ENCODE assay signal across 16 mouse cellular contexts in the genomic region with DNA sequence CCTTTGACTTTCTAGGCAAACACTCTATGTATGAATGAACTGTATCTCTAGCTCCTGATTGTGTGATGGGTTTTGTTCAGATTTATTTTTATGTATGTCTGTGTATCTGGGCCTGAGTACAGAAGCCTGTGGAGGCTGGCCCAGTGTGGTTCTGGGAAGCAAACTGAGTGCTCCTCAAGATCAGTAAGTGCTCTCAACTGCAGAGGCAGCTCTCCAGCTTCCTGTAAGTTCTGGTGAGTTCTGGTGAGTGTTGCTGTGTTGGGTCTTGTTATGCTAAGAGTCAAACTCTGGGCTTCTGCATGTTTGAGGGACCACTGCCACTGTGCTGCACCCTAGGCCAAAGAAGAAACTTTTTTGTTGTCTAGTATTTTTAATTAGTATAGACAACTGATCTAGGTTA. TPM values are rescaled to one million over a fixed set of nuclear protein-coding genes. Genes with fewer than 3 reads are reported as not detected.
DNase-seq lines count a peak whose midpoint lies in the region; TF ChIP-seq lines count a peak whose summit lies in the region.
"Had no signal": no experiment of that assay in that cellular context is flagged by ENCODE, and none has a peak within 500 bp of the region (broad histone marks: within the 10 kb centered on the region; RNA-seq: fewer than 3 reads in every experiment).

No protein-coding gene starts in this region.

- no peak overlapping the region for H3K4me3 ChIP-seq in layer of hippocampus, adult 2 months
- H3K4me3 ChIP-seq: embryonic facial prominence, embryonic 12.5 days; heart, embryonic 10.5 days; hindbrain, embryonic 10.5 days had no signal

- DNase-seq in cerebellum, adult 9-10 months: peak; percentile 19
- DNase-seq in cerebellum, adult 11 months: no peak
- no peak for DNase-seq in layer of hippocampus, adult 2 months (ENCODE audit: low spot score in 2 of 2)
- no peak for DNase-seq in layer of hippocampus, postnatal 14 days (ENCODE audit: low spot score in 2 of 2)
- peak; percentile 51 for DNase-seq in lung, postnatal 14 days
- no peak for DNase-seq in thymus, adult 18-20 months
- DNase-seq in right cerebral cortex, adult 2 months (ENCODE audit: low spot score in 2 of 2): no peak
- DNase-seq: adrenal gland, adult 8-10 months; adrenal gland, postnatal 36 days; B cell, adult 2 months; cerebellum, adult 8-10 months; gastrocnemius, postnatal 14 days had no signal

- H3K27ac ChIP-seq in layer of hippocampus, adult 2 months: peak overlapping the region; percentile 37
- H3K27ac ChIP-seq: embryonic facial prominence, embryonic 12.5 days; heart, embryonic 10.5 days; hindbrain, embryonic 10.5 days; hindbrain, embryonic 14.5 days had no signal

- no peak for TF ChIP-seq CTCF in layer of hippocampus, adult 2 months (conservative IDR thresholded peaks at IDR 0.05)

RNA-seq across cellular contexts. Expression of a gene that starts 8.4 kb away (rescaled TPM):
- total RNA-seq in layer of hippocampus, adult 2 months (2021): 100 to 1,000 TPM; 103 to 104 TPM
- 10 to 100 TPM; 89.7 to 98.4 TPM for total RNA-seq in layer of hippocampus, postnatal 14 days (2021)

Comparison
In these comparisons a context has a peak if more than half of its experiments do, and no peak if none do; other contexts are left out.
1. DNase-seq: peak in cerebellum, adult 9-10 months (single experiment) and lung, postnatal 14 days (single experiment); none in cerebellum, adult 11 months (single experiment), layer of hippocampus, adult 2 months (0 of 2), layer of hippocampus, postnatal 14 days (0 of 2), thymus, adult 18-20 months (0 of 2) and right cerebral cortex, adult 2 months (0 of 2).